Mouse (Mus musculus) neural tube, embryonic 11.5 days (tissue): ENCODE data around the gene Hand1. TPM values are rescaled to one million over a fixed set of nuclear protein-coding genes. Genes with fewer than 3 reads are reported as not detected.
A peak's percentile ranks its signal among the peaks of the same experiment; 100 is the strongest.

ENCODE experiments used
- ATAC-seq: fragments of 200-750 bp; cut with Nextera tagmentation; 2 replicates; pipeline ENCODE4 v1.8.0; 2017; ENCODE audit warnings: moderate number of reproducible peaks, mild to moderate bottlenecking, moderate TSS enrichment, moderate library complexity; ENCODE audit not compliant: insufficient read depth, low FRiP score, low TSS enrichment
- DNase-seq: peaks from one replicate; pipeline ENCODE4 v3.0.0-alpha.2; 2015; ENCODE audit warnings: low spot score
- H3K27ac ChIP-seq: fragments of 300-500 bp; sonication (generic); 2 replicates; pipeline ENCODE4 v1.5.1; 2014; ENCODE audit warnings: low read depth, mild to moderate bottlenecking, low read length
- H3K27me3 ChIP-seq: fragments of 300-500 bp; sonication (generic); 2 replicates; pipeline ENCODE4 v1.6.1; 2014; ENCODE audit warnings: mild to moderate bottlenecking, low read length, mixed read lengths; ENCODE audit not compliant: control insufficient read depth, insufficient read depth
- H3K36me3 ChIP-seq: fragments of 300-500 bp; sonication (generic); 2 replicates; pipeline ENCODE4 v1.6.1; 2014; ENCODE audit warnings: mild to moderate bottlenecking, low read length, moderate library complexity, mixed read lengths; ENCODE audit not compliant: control insufficient read depth, insufficient read depth
- H3K4me1 ChIP-seq: fragments of 300-500 bp; sonication (generic); 2 replicates; pipeline ENCODE4 v1.6.1; 2014; ENCODE audit warnings: low read length, mixed read lengths; ENCODE audit not compliant: control insufficient read depth, insufficient read depth
- H3K4me2 ChIP-seq: fragments of 300-500 bp; sonication (generic); 2 replicates; pipeline ENCODE4 v1.6.1; 2014; ENCODE audit warnings: low read depth, mild to moderate bottlenecking, moderate library complexity
- H3K4me3 ChIP-seq: fragments of 300-500 bp; sonication (generic); 2 replicates; pipeline ENCODE4 v1.5.1; 2014; ENCODE audit warnings: low read depth, low read length
- H3K9ac ChIP-seq: fragments of 300-500 bp; sonication (generic); 2 replicates; pipeline ENCODE4 v1.6.1; 2014; ENCODE audit warnings: mild to moderate bottlenecking, low read length
- H3K9me3 ChIP-seq: fragments of 300-500 bp; sonication (generic); 2 replicates; pipeline ENCODE4 v1.6.1; 2016; ENCODE audit warnings: low read length; ENCODE audit not compliant: control insufficient read depth
- WGBS: fragments of 180-500 bp; shearing (Covaris S2); extraction: QIAGEN DNeasy Blood & Tissue Kit; methylation state at CpG from one replicate; pipeline ENCODE4 v1.1.7; 2014; 5-methylcytosine and 5-hydroxymethylcytosine counted together
- polyA plus RNA-seq: library from polyadenylated mRNA; unstranded; fragments of >200 nt; fragmentation: Nextera tagmentation; extraction: Ambion mirVana; gene quantifications from 2 replicates; pipeline ENCODE4 v1.2.1, GENCODE M21; 2014

Gene Hand1
- polyA plus RNA-seq, 1 experiment from 2014 or later = 0.54 TPM

GRCm38 (mm10) chr11:57813641-57814040 is 19.0 kb downstream of the Hand1 start:
- no peak overlapping the region for H3K27ac ChIP-seq
- H3K4me3 ChIP-seq = no peak overlapping the region
- H3K36me3 ChIP-seq = no peaks in the 10 kb centered on the region
- no peaks in the 10 kb centered on the region for H3K27me3 ChIP-seq
- no peak overlapping the region for H3K9ac ChIP-seq
- no peaks in the 10 kb centered on the region for H3K9me3 ChIP-seq
- no peak overlapping the region for H3K4me2 ChIP-seq
- DNase-seq (no peak), ATAC-seq (no peak)
- H3K4me1 ChIP-seq = no peaks in the 10 kb centered on the region
- 86% methylated on average over 3 of the region's 3 CpGs for WGBS

- Histone ChIP-seq H3K27me3 (no peaks in the 10 kb centered on the region), H3K9ac (no peak overlapping the region), H3K4me3 (no peak overlapping the region), H3K27ac (no peak overlapping the region), H3K4me1 (no peaks in the 10 kb centered on the region), H3K36me3 (peaks cover 2% of the 10 kb centered on the region; the same call in 1 of the 2 replicates), H3K4me2 (no peak overlapping the region), H3K9me3 (no peaks in the 10 kb centered on the region)
- DNase-seq (no peak), ATAC-seq (no peak)
- 96% methylated on average over 8 of the region's 8 CpGs for WGBS
Measured at GRCm38 (mm10) chr11:57812212-57812611, 20.4 kb downstream of the Hand1 start.

GRCm38 (mm10) chr11:57811006-57811405 is 21.6 kb downstream of the Hand1 start:
- Histone ChIP-seq H3K4me1 (no peaks in the 10 kb centered on the region), H3K9me3 (no peaks in the 10 kb centered on the region), H3K9ac (no peak overlapping the region), H3K27me3 (no peaks in the 10 kb centered on the region), H3K4me2 (no peak overlapping the region), H3K36me3 (peaks cover 2% of the 10 kb centered on the region; the same call in 1 of the 2 replicates), H3K27ac (no peak overlapping the region), H3K4me3 (no peak overlapping the region)
- ATAC-seq (no peak), DNase-seq (no peak)
- 84% methylated on average over 7 of the region's 7 CpGs for WGBS

- DNase-seq = no peak
- no peak overlapping the region for H3K4me3 ChIP-seq
- no peak overlapping the region for H3K9ac ChIP-seq
- peaks cover 2% of the 10 kb centered on the region; the same call in 1 of the 2 replicates for H3K36me3 ChIP-seq
- H3K4me1 ChIP-seq = no peaks in the 10 kb centered on the region
- no peak for ATAC-seq
- 96% methylated on average over 8 of the region's 8 CpGs for WGBS
- no peaks in the 10 kb centered on the region for H3K27me3 ChIP-seq
- no peak overlapping the region for H3K27ac ChIP-seq
- H3K9me3 ChIP-seq = no peaks in the 10 kb centered on the region
- H3K4me2 ChIP-seq = no peak overlapping the region
Measured at GRCm38 (mm10) chr11:57809732-57810098, 22.9 kb downstream of the Hand1 start.

- H3K36me3 ChIP-seq = peaks cover 2% of the 10 kb centered on the region; the same call in 1 of the 2 replicates
- H3K4me1 ChIP-seq = no peaks in the 10 kb centered on the region
- WGBS = 94% methylated on average over 14 of the region's 17 CpGs
- no peak overlapping the region for H3K4me3 ChIP-seq
- no peaks in the 10 kb centered on the region for H3K9me3 ChIP-seq
- no peaks in the 10 kb centered on the region for H3K27me3 ChIP-seq
- ATAC-seq (no peak), DNase-seq (no peak)
- no peak overlapping the region for H3K9ac ChIP-seq
- H3K4me2 ChIP-seq = no peak overlapping the region
- H3K27ac ChIP-seq = no peak overlapping the region
Measured at GRCm38 (mm10) chr11:57809017-57809731, 23.4 kb downstream of the Hand1 start.

GRCm38 (mm10) chr11:57805047-57805446 is 27.6 kb downstream of the Hand1 start:
- H3K27ac ChIP-seq = no peak overlapping the region
- ATAC-seq = no peak
- no peaks in the 10 kb centered on the region for H3K27me3 ChIP-seq
- DNase-seq = no peak
- H3K4me2 ChIP-seq = no peak overlapping the region
- no peak overlapping the region for H3K4me3 ChIP-seq
- peaks cover 18% of the 10 kb centered on the region for H3K4me1 ChIP-seq
- H3K9me3 ChIP-seq = no peaks in the 10 kb centered on the region
- peaks cover 2% of the 10 kb centered on the region; the same call in 1 of the 2 replicates for H3K36me3 ChIP-seq
- 89% methylated on average over 3 of the region's 3 CpGs for WGBS
- H3K9ac ChIP-seq = no peak overlapping the region

GRCm38 (mm10) chr11:57802511-57802870 is 30.1 kb downstream of the Hand1 start:
- under 1% methylated on average over 18 of the region's 18 CpGs for WGBS
- peak overlapping the region; percentile 87 for H3K9ac ChIP-seq
- no peak overlapping the region for H3K27ac ChIP-seq
- DNase-seq = peak; percentile 36
- H3K4me1 ChIP-seq = peaks cover 18% of the 10 kb centered on the region
- ATAC-seq = no peak
- H3K36me3 ChIP-seq = peaks cover 2% of the 10 kb centered on the region; the same call in 1 of the 2 replicates
- peak overlapping the region; percentile 95 for H3K4me2 ChIP-seq
- H3K4me3 ChIP-seq = peak overlapping the region; percentile 98
- no peaks in the 10 kb centered on the region for H3K9me3 ChIP-seq
- no peaks in the 10 kb centered on the region for H3K27me3 ChIP-seq

GRCm38 (mm10) chr11:57801766-57802510 is 30.7 kb downstream of the Hand1 start:
- DNase-seq = peak; percentile 63
- Histone ChIP-seq H3K4me2 (peak overlapping the region; percentile 95), H3K4me1 (peaks cover 18% of the 10 kb centered on the region), H3K27ac (peak overlapping the region; percentile 41), H3K27me3 (no peaks in the 10 kb centered on the region), H3K4me3 (peak overlapping the region; percentile 98), H3K9me3 (no peaks in the 10 kb centered on the region), H3K36me3 (no peaks in the 10 kb centered on the region), H3K9ac (peak overlapping the region; percentile 87)
- under 1% methylated on average over 55 of the region's 85 CpGs for WGBS
- ATAC-seq = peak; percentile 61
